Mouse (Mus musculus): ENCODE measurements at regions not wholly inside any gene's neighbourhood (a gene's known extent, or its start where the extent isn't known, plus 50 kb on each side); places are given as distances from the start of the nearest gene placed in this dataset.
A peak's percentile ranks its signal among the peaks of the same experiment; 100 is the strongest.

DNA sequence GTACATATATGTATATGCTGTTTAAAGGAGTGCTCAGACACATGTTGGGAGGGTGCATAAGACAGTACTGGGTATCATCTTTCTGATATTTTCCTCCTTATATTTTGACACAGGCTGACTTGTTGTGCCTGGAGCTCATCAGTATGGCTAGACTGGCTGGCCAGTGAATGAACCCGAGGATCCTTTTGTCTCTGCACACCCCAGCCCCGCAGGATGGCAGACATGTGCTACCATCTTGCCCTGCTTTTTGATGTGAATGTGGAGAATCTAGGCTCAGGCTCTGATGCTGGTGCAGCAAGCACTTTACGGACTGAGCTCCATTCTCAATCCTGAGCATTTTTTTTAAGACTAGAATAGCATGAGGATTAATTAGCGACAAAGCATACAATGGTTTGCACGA, 332.4 kb upstream of the Sox9 start:
- peak; percentile 49 for DNase-seq (ENCODE audit: low spot score)

GRCm38 (mm10) chr11:112450227-112450626, 331.8 kb upstream of the Sox9 start:
- peak; percentile 5 for DNase-seq (ENCODE audit: low spot score)

GRCm38 (mm10) chr11:112458075-112458474, 323.9 kb upstream of the Sox9 start:
- no peak for DNase-seq (ENCODE audit: low spot score)

- DNase-seq (ENCODE audit: low spot score): no peak
Measured at GRCm38 (mm10) chr11:112463121-112463520, 318.9 kb upstream of the Sox9 start.

- DNase-seq (ENCODE audit: low spot score): no peak
Measured at GRCm38 (mm10) chr11:112464386-112464785, 317.6 kb upstream of the Sox9 start.

DNA sequence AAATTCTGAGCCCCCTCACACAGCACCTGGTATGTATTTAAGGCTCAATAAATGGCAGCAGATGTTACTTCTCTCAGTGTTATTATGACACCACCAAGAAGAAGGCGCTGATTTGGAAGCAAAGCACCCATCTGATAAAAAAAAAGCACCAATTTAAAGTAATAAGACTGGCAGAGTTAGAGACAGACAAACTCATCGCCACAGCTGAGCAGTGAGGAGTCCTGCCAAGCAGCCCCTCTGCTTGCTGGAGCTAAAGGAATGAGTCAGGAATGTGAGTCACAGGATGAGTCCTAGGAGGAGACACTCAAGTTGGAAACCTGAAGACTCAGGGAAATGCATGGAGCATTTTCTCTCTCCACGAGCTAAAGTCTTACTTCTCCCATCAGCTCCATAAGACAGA, 311.7 kb upstream of the Sox9 start:
- no peak for DNase-seq (ENCODE audit: low spot score)

DNA sequence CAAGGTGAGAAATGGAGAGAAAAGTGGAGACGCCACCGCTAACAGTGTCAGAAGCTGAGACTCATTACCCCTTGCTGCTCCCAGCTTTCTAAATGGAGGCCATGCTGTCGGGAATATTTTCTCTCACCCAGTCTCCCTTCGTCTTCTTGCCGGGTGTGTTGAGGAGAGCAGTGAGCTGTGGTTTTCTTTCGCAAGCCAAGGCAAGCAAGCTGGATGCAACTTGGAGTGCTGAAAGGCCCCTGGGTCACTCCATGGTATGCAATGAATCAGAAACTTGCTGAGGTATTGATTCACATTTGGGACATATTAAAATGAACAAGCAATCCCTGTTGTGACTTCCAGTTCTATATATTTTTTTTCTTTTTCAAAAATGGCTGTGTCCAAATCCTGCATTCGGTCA, 308.8 kb upstream of the Sox9 start:
- no peak for DNase-seq (ENCODE audit: low spot score)

- DNase-seq (ENCODE audit: low spot score): no peak
Measured at GRCm38 (mm10) chr11:112473681-112474080, 308.3 kb upstream of the Sox9 start.

DNA sequence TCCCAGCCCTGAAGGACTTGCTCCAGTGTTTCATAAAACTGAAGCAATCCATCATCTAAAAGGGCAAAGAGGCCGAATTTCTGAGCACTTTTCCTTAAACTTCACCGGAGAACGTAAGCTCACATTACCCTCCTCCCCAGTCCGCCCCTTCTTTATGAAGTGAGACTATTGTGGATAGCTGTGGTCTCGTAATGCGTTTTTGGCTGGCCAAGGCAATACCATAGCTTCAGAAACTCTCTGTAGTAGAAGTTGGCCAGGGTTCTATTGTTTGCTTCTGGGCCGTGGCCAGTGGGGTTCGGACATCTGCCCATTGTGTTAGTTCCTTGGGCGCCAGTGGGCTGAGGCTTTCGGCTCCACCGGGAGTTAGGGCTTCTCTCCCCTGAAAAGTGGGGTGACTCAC, 301.7 kb upstream of the Sox9 start:
- no peak for DNase-seq (ENCODE audit: low spot score)

- peak; percentile 89 for DNase-seq (ENCODE audit: low spot score)
Measured at GRCm38 (mm10) chr11:112501781-112502180, 280.2 kb upstream of the Sox9 start.

- no peak for DNase-seq (ENCODE audit: low spot score)
Measured at GRCm38 (mm10) chr11:112519076-112519475, 262.9 kb upstream of the Sox9 start.

GRCm38 (mm10) chr11:112524983-112525382, 257.0 kb upstream of the Sox9 start:
- DNase-seq (ENCODE audit: low spot score): no peak

- peak; percentile 43 for DNase-seq (ENCODE audit: low spot score)
Measured at GRCm38 (mm10) chr11:112542573-112542972, 239.5 kb upstream of the Sox9 start.

DNA sequence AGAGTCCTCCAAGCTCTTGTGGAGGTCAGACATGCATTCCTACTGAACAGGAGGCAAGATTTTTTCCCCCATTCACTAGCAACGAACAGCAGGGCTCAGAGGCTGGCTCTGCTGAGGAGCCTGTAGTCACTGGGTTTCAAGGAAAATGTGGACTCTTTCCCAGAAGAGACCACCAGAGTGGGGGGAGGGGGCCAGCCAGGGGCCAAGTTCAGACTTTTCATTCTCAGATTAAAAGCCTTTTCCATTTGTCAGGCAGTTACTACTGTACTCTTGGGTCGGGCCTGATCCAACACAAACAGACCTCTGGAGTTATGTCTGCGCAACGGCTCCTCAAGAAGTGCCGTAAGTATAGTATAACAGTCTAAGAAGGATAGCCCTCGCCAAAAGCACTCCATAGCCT, 238.6 kb upstream of the Sox9 start:
- DNase-seq (ENCODE audit: low spot score): no peak

- DNase-seq (ENCODE audit: low spot score): peak; percentile 34
Measured at GRCm38 (mm10) chr11:112545231-112546010, 236.6 kb upstream of the Sox9 start.

DNA sequence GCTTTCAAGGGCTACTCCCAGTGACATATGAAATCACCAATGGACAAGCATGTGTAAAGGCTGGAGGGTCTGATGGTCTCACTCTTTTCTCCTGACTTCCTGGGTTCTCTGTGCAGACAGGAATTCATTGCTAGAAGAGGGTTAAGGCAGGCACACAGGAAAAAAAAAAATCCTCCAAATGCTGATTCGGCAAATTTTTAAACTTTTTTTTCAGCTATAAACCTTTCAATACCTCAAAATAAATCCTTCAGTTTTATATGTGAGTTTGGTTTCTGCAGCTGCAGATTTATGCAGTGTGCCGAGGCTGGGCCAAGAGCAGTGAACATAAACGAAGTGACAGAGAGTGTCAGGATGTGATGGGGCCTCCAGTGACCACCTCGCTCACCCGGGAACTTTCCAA, 235.9 kb upstream of the Sox9 start:
- no peak for DNase-seq (ENCODE audit: low spot score)

DNA sequence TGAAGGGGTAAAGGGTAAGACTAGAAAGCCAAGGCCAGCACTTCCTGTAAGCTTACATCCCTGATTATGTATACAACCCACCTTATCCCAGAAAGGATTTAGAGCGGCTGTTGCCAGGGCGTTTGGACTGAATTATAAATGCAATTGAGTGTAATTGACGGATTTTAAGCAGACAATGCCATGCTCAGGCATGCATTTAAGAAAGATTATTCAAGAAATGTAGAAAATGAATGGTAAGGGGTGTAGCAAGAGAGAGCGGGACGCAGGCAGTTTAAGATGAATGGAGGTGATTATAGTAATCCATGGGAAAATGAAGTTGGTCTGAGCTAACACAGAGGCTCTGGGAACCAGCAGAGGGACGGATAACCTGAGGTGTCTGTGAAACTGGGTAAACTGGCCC, 229.2 kb upstream of the Sox9 start:
- DNase-seq (ENCODE audit: low spot score): no peak

DNA sequence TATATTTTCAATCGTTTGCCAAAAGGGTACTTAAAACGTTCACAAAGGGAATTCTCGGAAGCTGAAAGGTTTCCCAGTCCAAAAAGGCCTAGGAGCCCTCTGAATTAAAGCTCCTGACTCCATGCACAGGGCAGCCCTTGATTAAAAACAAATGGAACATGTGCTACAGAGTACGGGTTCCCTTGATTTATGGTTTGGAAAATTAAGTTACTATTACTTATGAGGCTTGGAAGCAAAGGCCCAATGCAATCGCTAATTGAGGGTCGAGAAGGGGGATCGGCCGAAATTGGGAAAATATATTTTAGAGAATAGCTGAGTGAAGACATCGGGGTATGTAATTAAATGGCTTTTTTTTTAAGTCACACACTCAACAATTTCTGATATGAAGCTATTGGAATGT, 219.0 kb upstream of the Sox9 start:
- no peak for DNase-seq (ENCODE audit: low spot score)

- no peak for DNase-seq (ENCODE audit: low spot score)
Measured at GRCm38 (mm10) chr11:112564706-112565215, 217.3 kb upstream of the Sox9 start.

DNA sequence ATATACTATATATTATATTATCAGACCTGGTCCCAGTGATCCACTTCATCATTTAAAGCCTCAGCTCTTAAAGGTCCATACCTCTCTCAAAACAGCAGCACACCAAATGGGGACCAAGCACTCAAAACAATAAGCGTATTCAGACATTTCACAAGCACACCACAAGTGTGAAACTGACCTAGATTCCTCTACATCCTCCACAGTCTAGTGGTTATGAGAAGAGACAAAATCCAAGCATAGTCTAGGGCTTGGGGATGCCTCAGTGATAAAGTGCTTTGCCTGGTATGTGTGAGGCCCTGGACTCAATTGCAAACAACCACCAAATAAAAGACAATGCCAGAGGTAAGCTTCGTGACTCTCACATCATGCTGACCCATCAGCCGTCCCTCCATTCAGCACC, 216.0 kb upstream of the Sox9 start:
- no peak for DNase-seq (ENCODE audit: low spot score)

DNA sequence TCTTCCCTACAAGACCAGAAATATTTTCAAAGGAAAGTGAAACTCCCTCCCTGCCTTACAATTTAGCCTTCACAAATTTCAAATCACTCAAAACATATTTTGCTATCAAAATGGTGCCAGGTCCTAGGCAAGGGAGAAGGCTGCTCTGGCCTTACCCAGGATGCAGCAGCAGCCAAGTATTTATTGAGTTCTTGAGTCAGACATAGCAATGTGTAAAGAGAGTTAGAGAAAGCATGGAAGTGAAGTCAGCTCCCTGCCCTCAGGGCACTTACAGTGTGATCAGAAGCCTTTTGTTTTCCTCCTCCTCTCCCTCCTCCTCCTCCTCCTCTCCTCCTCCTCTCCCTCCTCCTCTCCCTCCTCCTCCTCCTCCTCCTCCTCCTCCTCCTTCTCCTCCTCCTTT, 194.6 kb upstream of the Sox9 start:
- no peak for DNase-seq (ENCODE audit: low spot score)

- DNase-seq (ENCODE audit: low spot score): no peak
Measured at GRCm38 (mm10) chr11:112588088-112588487, 193.9 kb upstream of the Sox9 start.

- DNase-seq (ENCODE audit: low spot score): no peak
Measured at GRCm38 (mm10) chr11:112590214-112590613, 191.8 kb upstream of the Sox9 start.

DNA sequence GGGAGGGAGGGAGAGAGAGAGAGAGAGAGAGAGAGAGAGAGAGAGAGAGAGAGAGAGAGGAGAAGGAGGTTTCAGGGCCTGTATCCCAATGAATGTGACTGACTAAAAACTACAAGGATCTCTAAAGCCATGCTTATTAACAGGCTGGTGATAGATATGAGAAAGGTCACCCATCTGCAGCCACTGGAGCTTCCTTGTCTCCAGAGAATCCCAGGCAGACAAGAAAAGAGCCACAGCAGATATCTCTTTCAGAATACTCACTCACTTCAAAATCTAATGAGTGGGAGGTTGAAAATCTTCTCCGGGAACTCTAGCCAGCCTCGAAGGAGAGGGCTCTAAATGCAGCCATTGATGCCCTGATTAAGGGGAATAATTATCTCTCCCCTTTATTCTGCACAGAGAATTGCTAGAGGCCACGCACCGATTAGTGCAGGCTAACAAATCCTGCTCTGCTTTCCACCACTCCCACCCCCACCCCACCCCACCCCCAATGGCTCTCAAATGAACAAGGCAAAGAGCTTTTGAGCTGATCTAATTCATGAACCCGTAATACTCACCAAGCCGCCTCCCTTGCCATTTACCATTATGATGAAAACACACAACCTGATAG, 189.5 kb upstream of the Sox9 start:
- peak; percentile 58 for DNase-seq (ENCODE audit: low spot score)
